Mouse (Mus musculus): ENCODE results near the gene Otop2.
A peak's percentile ranks its signal among the peaks of the same experiment; 100 is the strongest.

Gene Otop2

GRCm38 (mm10) chr11:115306863-115307262, at the start of gene Otop2:
Gene Otop2 (plus strand): TSS chr11:115307163.
- no peak for DNase-seq (ENCODE audit: low read depth in 1 of 2, low spot score in 2 of 2)

- DNase-seq (ENCODE audit: low read depth in 1 of 2, low spot score in 2 of 2), result no peak
Observed at GRCm38 (mm10) chr11:115257775-115258510, 49.0 kb upstream of the Otop2 start.

GRCm38 (mm10) chr11:115259134-115259533, 47.8 kb upstream of the Otop2 start:
- no peak for DNase-seq (ENCODE audit: low read depth in 1 of 2, low spot score in 2 of 2)

GRCm38 (mm10) chr11:115262954-115263353, 44.0 kb upstream of the Otop2 start:
- no peak for DNase-seq (ENCODE audit: low read depth in 1 of 2, low spot score in 2 of 2)

- DNase-seq (ENCODE audit: low read depth in 1 of 2, low spot score in 2 of 2), result no peak
Observed at GRCm38 (mm10) chr11:115264136-115264861, 42.7 kb upstream of the Otop2 start.

GRCm38 (mm10) chr11:115264862-115265668, 41.9 kb upstream of the Otop2 start:
- no peak for DNase-seq (ENCODE audit: low read depth in 1 of 2, low spot score in 2 of 2)

- DNase-seq (ENCODE audit: low read depth in 1 of 2, low spot score in 2 of 2), result no peak
Observed at GRCm38 (mm10) chr11:115265771-115266399, 41.1 kb upstream of the Otop2 start.

- no peak for DNase-seq (ENCODE audit: low read depth in 1 of 2, low spot score in 2 of 2)
Observed at GRCm38 (mm10) chr11:115266400-115266778, 40.6 kb upstream of the Otop2 start.

GRCm38 (mm10) chr11:115267061-115267883, 39.7 kb upstream of the Otop2 start, which contains the start of gene Grin2c:
Gene Grin2c (minus strand): TSS chr11:115267243.
- DNase-seq (ENCODE audit: low read depth in 1 of 2, low spot score in 2 of 2), result no peak

GRCm38 (mm10) chr11:115267958-115268357, 39.0 kb upstream of the Otop2 start:
- no peak for DNase-seq (ENCODE audit: low read depth in 1 of 2, low spot score in 2 of 2)

- DNase-seq (ENCODE audit: low read depth in 1 of 2, low spot score in 2 of 2), result no peak
Observed at GRCm38 (mm10) chr11:115269330-115270066, 37.5 kb upstream of the Otop2 start.

- peak in 1 of 2 experiments; percentile 31 for DNase-seq (ENCODE audit: low read depth in 1 of 2, low spot score in 2 of 2)
Observed at GRCm38 (mm10) chr11:115270148-115270861, 36.7 kb upstream of the Otop2 start.

- no peak for DNase-seq (ENCODE audit: low read depth in 1 of 2, low spot score in 2 of 2)
Observed at GRCm38 (mm10) chr11:115271052-115271451, 35.9 kb upstream of the Otop2 start.

GRCm38 (mm10) chr11:115271481-115271880, 35.5 kb upstream of the Otop2 start:
- no peak for DNase-seq (ENCODE audit: low read depth in 1 of 2, low spot score in 2 of 2)

GRCm38 (mm10) chr11:115272894-115273498, 34.0 kb upstream of the Otop2 start:
- no peak for DNase-seq (ENCODE audit: low read depth in 1 of 2, low spot score in 2 of 2)

GRCm38 (mm10) chr11:115273735-115274134, 33.2 kb upstream of the Otop2 start:
- no peak for DNase-seq (ENCODE audit: low read depth in 1 of 2, low spot score in 2 of 2)

- DNase-seq (ENCODE audit: low read depth in 1 of 2, low spot score in 2 of 2), result no peak
Observed at GRCm38 (mm10) chr11:115274178-115274577, 32.8 kb upstream of the Otop2 start.

- no peak for DNase-seq (ENCODE audit: low read depth in 1 of 2, low spot score in 2 of 2)
Observed at GRCm38 (mm10) chr11:115274771-115275170, 32.2 kb upstream of the Otop2 start.

GRCm38 (mm10) chr11:115275509-115275908, 31.5 kb upstream of the Otop2 start:
- no peak for DNase-seq (ENCODE audit: low read depth in 1 of 2, low spot score in 2 of 2)
